Mouse (Mus musculus): ENCODE results near the gene Nckap5l. TPM values are rescaled to one million over a fixed set of nuclear protein-coding genes. Genes with fewer than 3 reads are reported as not detected.
"Not testable (repeated sequence)": the region's sequence is repeated elsewhere in the genome, so short reads cannot be mapped to it uniquely, and the experiment has no call there.

Nckap5l gene
- polyA plus RNA-seq, 1 experiment from 2014 or later, result 17.1 TPM

DNA sequence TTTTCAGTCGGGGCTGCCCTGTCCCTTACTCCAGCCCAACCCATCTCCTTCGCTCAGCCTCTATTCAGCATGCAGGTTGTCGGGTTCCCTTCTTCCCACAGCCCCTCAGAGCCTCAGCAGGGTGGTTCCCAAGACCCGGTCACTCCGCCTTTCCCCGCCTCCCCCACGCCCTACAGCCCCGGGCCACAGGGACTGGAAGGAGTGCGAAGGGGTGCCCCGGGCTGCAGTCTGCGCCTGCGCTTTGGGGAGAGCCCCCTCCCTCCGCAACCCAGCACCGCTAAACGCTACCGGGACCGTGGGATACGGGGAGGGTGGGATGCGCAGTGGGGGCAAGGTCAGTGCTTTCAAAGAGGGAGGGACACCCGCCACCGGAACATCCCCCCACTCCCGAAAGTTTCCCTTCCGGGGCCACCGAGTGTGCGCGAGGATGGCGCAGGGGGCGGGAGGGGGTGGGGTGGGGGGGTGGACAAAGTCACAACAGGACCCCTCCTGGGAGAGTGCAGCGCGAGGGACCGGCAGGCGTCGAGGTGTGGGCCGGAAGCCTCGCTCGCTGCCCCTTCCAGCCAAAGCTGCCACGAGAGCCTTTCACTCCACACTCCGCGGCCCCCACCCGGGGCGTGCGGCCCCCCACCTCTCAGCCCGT is 464 bp downstream of the Nckap5l start:
- peak overlapping the region; percentile 94 for H3K4me3 ChIP-seq
- H3K36me3 ChIP-seq, result no peaks in the 10 kb centered on the region
- H3K4me2 ChIP-seq, result peak overlapping the region; percentile 89
- peaks cover 55% of the 10 kb centered on the region for H3K4me1 ChIP-seq (replicated peaks)
- ATAC-seq (ENCODE audit: low FRiP score, low read depth), result peak; percentile 81
- H3K27me3 ChIP-seq, result no peaks in the 10 kb centered on the region
- H3K9me3 ChIP-seq, result no peaks in the 10 kb centered on the region
- peak overlapping the region; percentile 95 for H3K27ac ChIP-seq (replicated peaks)
- WGBS, result under 1% methylated on average over 42 of the region's 43 CpGs
- H3K9ac ChIP-seq, result peak overlapping the region; percentile 81

DNA sequence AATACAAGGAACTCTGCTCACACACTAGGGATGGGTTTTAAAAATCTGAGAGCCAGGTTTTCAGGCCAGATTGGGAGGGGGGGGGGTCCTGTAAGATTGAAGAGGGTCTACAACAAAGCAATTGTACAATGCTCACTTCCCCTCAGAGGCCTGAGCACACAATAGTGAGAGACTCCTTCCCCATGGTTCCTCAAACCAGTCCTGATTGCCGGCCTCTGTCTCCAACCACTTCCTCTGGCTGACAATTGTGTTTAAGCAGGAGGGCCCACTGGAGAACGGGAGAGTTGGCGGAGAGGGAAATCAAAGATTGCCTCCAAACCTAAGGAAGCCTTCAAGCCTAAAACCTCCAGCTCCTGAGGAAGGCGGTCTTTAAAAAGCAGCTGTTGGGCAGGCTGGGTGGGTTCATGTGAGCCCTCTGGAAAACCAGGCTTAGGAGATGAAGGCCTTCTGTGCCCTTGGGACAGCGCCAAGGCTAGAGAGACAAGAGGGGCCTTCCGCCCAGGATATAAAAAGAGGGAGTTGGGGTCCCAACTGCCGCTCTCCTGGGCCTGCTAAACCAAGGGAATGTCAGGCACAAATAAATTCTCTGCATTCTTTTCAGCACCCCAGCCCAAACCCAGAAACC is 1.1 kb downstream of the Nckap5l start:
- Histone ChIP-seq H3K36me3 (no peaks in the 10 kb centered on the region), H3K9me3 (no peaks in the 10 kb centered on the region), H3K27me3 (no peaks in the 10 kb centered on the region), H3K4me2 (peak overlapping the region; percentile 89), H3K27ac (replicated peaks) (peak overlapping the region; percentile 95), H3K9ac (peak overlapping the region; percentile 81), H3K4me3 (peak overlapping the region; percentile 94), H3K4me1 (replicated peaks) (peaks cover 55% of the 10 kb centered on the region)
- no peak for ATAC-seq (ENCODE audit: low FRiP score, low read depth)
- 7% methylated on average over 7 of the region's 7 CpGs for WGBS

DNA sequence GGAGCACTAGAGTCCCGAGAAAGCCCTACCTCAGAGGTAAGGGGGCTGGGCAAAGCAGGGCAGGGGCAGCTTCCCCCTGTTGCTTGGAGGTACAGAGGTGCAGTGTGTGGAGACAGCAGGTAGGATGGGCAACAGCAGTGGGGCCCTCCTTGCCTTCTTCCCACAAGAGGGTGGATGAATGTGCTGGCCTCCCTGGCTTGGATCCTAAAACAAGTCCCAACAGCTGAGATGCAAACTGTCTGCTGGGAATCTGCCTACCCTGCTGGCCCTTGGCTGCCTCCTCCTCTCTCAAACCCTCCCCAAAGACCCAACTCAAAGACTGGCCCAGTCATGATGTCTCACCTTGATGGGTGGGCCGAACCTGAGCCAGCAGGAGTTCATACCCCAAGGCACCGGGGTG is 2.1 kb downstream of the Nckap5l start:
- Histone ChIP-seq H3K9me3 (no peaks in the 10 kb centered on the region), H3K4me3 (no peak overlapping the region), H3K36me3 (no peaks in the 10 kb centered on the region), H3K4me2 (peak overlapping the region; percentile 89), H3K27me3 (no peaks in the 10 kb centered on the region), H3K9ac (0 out of 2 replicates have a peak overlapping the region, but pooled peaks have one; percentile 11), H3K4me1 (replicated peaks) (peaks cover 55% of the 10 kb centered on the region), H3K27ac (replicated peaks) (no peak overlapping the region)
- no peak for ATAC-seq (ENCODE audit: low FRiP score, low read depth)
- 81% methylated on average over 3 of the region's 3 CpGs for WGBS

- ATAC-seq (ENCODE audit: low FRiP score, low read depth), result no peak
- no peak overlapping the region for H3K4me3 ChIP-seq
- no peaks in the 10 kb centered on the region for H3K9me3 ChIP-seq
- 0 out of 2 replicates have a peak overlapping the region, but pooled peaks have one; percentile 7 for H3K9ac ChIP-seq
- H3K27me3 ChIP-seq, result no peaks in the 10 kb centered on the region
- no peaks in the 10 kb centered on the region for H3K36me3 ChIP-seq
- peak overlapping the region; percentile 89 for H3K4me2 ChIP-seq
- no peak overlapping the region; the same call in 1 of the 2 replicates for H3K27ac ChIP-seq (replicated peaks)
- peaks cover 59% of the 10 kb centered on the region for H3K4me1 ChIP-seq (replicated peaks)
- WGBS, result 52% methylated on average over 7 of the region's 7 CpGs
These were observed 2.8 kb downstream of the Nckap5l start for GRCm38 (mm10) chr15:99454585-99455279.

DNA sequence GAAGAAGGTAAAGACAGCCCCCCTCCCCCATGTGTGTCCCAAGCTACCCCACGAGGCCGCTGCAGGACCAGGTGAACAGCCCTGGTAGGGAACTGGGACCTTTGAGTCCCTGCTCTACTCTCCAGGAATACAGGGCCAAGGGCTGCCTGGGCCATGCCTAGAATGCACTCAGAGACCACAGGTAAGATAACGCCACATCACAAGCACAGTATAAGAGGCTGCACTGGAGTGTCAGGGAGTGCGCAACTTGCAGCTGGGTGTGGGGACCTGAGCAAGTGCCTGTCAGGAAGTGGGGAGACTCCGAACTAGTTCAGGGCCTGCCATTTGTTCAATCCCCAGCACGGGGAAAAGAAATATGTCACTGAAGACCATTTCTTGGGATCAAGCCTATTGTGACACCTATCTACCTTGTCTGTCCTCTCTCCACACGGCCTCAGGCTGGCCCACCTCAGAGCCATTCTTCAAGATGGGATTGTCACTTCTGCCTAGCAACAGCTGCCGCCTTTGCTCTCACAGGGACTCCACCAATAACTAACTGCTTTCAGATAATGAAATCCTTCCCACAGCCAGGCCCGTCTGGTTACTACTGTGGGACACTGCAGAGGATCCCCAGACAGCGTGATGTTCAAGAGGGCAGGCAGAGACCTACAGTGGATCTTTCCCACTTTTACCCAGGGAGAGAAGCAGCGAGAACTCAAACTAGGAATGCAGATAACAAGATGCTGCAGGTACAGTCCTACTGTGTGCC is 4.2 kb downstream of the Nckap5l start:
- Histone ChIP-seq H3K9ac (no peak overlapping the region), H3K36me3 (no peaks in the 10 kb centered on the region), H3K27ac (replicated peaks) (no peak overlapping the region), H3K9me3 (no peaks in the 10 kb centered on the region), H3K4me1 (replicated peaks) (peaks cover 59% of the 10 kb centered on the region), H3K27me3 (no peaks in the 10 kb centered on the region), H3K4me2 (no peak overlapping the region), H3K4me3 (no peak overlapping the region)
- no peak for ATAC-seq (ENCODE audit: low FRiP score, low read depth)
- 68% methylated on average over 11 of the region's 11 CpGs for WGBS

- H3K36me3 ChIP-seq, result no peaks in the 10 kb centered on the region
- H3K27me3 ChIP-seq, result no peaks in the 10 kb centered on the region
- H3K4me2 ChIP-seq, result no peak overlapping the region
- H3K9ac ChIP-seq, result no peak overlapping the region
- ATAC-seq (ENCODE audit: low FRiP score, low read depth), result no peak
- no peaks in the 10 kb centered on the region for H3K9me3 ChIP-seq
- no peak overlapping the region for H3K4me3 ChIP-seq
- WGBS, result 84% methylated on average over 8 of the region's 8 CpGs
- peak overlapping the region; percentile 55 for H3K27ac ChIP-seq (replicated peaks)
- H3K4me1 ChIP-seq (replicated peaks), result peaks cover 45% of the 10 kb centered on the region
These were observed 7.7 kb downstream of the Nckap5l start for GRCm38 (mm10) chr15:99449751-99450280.

GRCm38 (mm10) chr15:99449131-99449750 is 8.3 kb downstream of the Nckap5l start:
- 48% methylated on average over 9 of the region's 9 CpGs for WGBS
- Histone ChIP-seq H3K9me3 (no peaks in the 10 kb centered on the region), H3K9ac (no peak overlapping the region), H3K27ac (replicated peaks) (peak overlapping the region; percentile 55), H3K4me3 (no peak overlapping the region), H3K36me3 (no peaks in the 10 kb centered on the region), H3K4me1 (replicated peaks) (peaks cover 39% of the 10 kb centered on the region), H3K27me3 (no peaks in the 10 kb centered on the region), H3K4me2 (no peak overlapping the region)
- ATAC-seq (ENCODE audit: low FRiP score, low read depth), result peak; percentile 68

GRCm38 (mm10) chr15:99446136-99446535 is 11.4 kb downstream of the Nckap5l start:
- H3K27ac ChIP-seq (replicated peaks), result 0 out of 2 replicates have a peak overlapping the region, but pooled peaks have one; percentile 35
- not testable (repeated sequence) for H3K4me2 ChIP-seq; H3K9ac ChIP-seq; H3K27me3 ChIP-seq; ATAC-seq (ENCODE audit: low FRiP score, low read depth); H3K36me3 ChIP-seq; H3K4me3 ChIP-seq; H3K9me3 ChIP-seq
- 91% methylated on average over 10 of the region's 10 CpGs for WGBS
- peaks cover 25% of the 10 kb centered on the region for H3K4me1 ChIP-seq (replicated peaks)

- no peaks in the 10 kb centered on the region for H3K36me3 ChIP-seq
- H3K9ac ChIP-seq, result no peak overlapping the region
- H3K4me2 ChIP-seq, result peak overlapping the region; percentile 27
- H3K4me3 ChIP-seq, result no peak overlapping the region
- no peaks in the 10 kb centered on the region for H3K27me3 ChIP-seq
- peaks cover 31% of the 10 kb centered on the region for H3K4me1 ChIP-seq (replicated peaks)
- peak overlapping the region; percentile 35; the same call in 1 of the 2 replicates for H3K27ac ChIP-seq (replicated peaks)
- peak; percentile 47; the same call in 1 of the 2 replicates for ATAC-seq (ENCODE audit: low FRiP score, low read depth)
- H3K9me3 ChIP-seq, result no peaks in the 10 kb centered on the region
- 31% methylated on average over 6 of the region's 6 CpGs for WGBS
These were observed 12.0 kb downstream of the Nckap5l start for GRCm38 (mm10) chr15:99445567-99445966.

DNA sequence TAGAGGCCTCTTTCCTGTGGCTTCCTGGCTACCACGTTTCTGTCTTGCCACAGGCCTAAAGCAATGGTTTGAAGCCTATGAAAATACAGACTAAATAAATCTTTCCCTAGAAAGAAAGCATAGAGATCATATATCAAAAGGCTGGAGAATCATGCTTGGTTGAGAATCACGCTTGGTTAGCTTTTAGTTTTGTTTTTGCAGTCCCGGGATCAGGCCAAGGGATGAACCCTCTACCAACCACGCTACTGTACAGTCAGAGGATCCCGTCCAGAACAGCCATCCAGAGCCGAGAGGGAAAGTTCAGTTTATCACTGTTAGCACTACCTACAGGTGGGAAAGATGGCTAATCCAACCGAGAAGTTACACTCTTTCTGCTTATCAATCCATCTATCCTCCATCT is 15.2 kb downstream of the Nckap5l start:
- H3K36me3 ChIP-seq, result peaks cover 3% of the 10 kb centered on the region; the same call in 1 of the 2 replicates
- ATAC-seq (ENCODE audit: low FRiP score, low read depth), result no peak
- H3K27me3 ChIP-seq, result no peaks in the 10 kb centered on the region
- no peaks in the 10 kb centered on the region for H3K9me3 ChIP-seq
- no peak overlapping the region for H3K4me3 ChIP-seq
- H3K4me1 ChIP-seq (replicated peaks), result peaks cover 35% of the 10 kb centered on the region
- H3K27ac ChIP-seq (replicated peaks), result no peak overlapping the region
- no peak overlapping the region for H3K9ac ChIP-seq
- H3K4me2 ChIP-seq, result no peak overlapping the region
- 88% methylated on average over 7 of the region's 7 CpGs for WGBS

GRCm38 (mm10) chr15:99440816-99441457 is 16.6 kb downstream of the Nckap5l start:
- WGBS, result 48% methylated on average over 8 of the region's 8 CpGs
- Histone ChIP-seq H3K27me3 (no peaks in the 10 kb centered on the region), H3K4me1 (replicated peaks) (peaks cover 44% of the 10 kb centered on the region), H3K27ac (replicated peaks) (peak overlapping the region; percentile 77), H3K36me3 (peaks cover 3% of the 10 kb centered on the region; the same call in 1 of the 2 replicates), H3K9ac (no peak overlapping the region), H3K9me3 (no peaks in the 10 kb centered on the region), H3K4me2 (no peak overlapping the region), H3K4me3 (no peak overlapping the region)
- peak; percentile 20 for ATAC-seq (ENCODE audit: low FRiP score, low read depth)
